Mouse (Mus musculus) kidney, adult 11 months (tissue): ENCODE measurements around the gene Atg4c.

Source experiments
- DNase-seq: peaks from one replicate; pipeline ENCODE4 v3.0.0; 2022

Atg4c gene

DNA sequence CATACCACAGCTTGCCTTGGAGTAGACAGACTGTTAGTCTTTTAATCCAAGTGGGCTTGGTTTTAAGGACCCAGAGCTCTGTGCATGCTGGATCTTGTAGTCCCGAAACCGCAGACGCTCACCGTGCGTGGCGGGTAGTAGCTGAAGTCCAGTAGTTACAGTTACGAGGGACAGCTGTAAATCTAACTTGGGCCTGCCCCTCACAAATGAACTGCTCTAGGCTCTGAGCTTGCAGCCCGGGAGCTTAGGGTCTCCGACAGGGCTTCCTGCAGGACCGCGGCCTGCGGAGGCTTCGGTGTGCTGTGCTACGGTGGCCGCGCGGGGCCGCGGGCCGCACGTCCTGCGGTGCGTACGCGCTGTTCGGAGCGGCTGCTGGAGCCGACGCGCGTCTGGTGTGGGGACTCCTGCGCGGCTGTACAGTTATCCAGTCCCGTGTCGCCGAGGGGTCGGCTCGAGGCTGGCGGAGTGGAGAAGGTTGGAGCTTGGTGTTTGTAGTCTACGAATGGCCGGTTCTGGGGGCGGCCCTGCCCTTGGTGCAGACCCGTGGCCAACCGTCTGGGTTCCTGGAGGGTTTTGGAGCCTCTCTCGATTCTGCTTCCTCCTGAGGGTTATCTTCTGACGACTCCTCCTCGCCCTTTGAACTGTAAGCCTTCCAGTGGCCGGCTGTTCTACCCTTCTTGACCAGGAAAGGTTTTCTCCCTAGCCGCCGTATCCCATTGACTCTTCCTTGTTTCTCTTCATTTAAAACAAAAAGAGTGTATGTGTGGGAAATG lies at the start of gene Atg4c:
Atg4c (plus strand) TSS at position 125 of the 773 bp plus-strand sequence.
- peak; percentile 79 for DNase-seq

DNA sequence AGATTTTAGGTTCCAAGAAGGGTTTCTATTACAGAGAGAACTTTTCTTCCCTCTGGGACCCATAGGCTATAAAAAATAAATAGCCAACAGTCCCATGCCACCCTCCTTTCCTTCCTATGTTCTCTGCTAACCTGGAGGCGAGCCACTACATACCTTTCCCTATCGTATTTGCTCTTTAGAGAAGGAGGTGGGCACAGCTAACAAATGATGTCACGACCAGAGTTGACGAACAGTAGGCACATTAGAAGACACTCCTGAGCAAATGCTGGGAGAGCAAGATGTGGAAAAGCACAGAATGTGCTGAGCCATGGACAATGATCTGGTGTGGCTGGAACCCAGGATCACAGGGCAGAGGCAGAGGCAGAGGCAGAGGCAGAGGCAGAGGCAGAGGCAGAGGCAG lies 42.3 kb upstream of the Atg4c start:
- DNase-seq = no peak

DNA sequence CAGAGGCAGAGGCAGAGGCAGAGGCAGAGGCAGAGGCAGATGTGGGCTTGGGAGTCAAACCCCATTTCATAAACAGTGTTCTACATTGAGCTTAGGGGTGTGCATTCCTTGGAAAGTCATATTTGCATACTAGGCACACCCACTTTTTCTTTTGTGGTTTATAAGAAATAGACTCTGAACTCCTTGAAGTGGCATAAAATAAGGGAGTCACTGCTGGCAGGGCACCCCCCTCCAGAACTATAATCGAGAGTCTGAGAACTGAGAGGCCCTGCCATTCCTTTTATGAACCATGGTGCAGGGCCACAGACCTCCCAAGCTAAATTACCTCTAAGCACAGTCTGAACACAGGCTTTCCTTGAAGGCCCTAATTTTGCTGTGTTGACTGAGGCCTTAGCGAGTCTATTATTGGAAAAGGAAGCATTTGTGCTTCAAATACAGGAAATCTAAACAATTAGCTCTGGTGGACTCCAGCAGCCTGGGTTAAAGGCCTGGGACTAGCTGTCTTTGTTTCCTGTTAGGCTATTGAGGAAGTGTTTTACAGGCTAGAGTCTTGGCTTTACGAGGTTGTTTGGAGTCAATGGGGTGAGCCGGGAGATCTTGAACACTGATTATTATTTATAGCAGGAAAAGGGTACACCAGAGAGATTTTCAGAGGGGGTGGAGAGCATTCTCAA lies 41.7 kb upstream of the Atg4c start:
- peak; percentile 30 for DNase-seq

DNA sequence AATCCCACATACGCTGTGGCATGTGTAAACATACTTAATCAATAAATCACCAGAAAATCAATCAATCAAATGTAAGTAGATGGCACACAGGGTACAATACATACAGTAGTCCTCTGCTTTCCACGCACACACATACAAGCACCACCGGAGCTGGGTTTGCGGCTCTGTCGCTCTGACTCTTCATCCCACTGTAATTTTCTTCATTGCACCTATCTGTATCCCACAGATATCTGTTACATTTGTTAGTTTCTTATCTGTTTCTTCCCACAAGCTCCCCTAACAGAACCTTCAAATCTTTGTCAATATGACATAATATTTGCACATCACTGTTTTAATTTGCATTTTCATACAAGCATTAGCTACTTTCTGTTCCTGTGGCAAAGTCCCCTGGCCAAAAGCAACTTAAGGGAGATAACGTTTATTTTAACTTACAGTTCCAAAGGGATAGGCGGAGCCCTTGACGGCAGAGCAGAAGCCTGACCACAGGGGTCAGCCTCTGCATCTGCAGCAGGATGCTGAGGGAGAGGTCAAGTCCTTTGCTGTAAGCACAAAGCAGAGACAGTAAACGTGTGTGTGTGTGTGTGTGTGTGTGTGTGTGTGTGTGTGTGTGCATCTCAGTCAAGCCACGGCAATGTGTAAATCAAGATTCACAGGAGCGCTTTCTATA lies 37.0 kb upstream of the Atg4c start:
- no peak for DNase-seq

DNA sequence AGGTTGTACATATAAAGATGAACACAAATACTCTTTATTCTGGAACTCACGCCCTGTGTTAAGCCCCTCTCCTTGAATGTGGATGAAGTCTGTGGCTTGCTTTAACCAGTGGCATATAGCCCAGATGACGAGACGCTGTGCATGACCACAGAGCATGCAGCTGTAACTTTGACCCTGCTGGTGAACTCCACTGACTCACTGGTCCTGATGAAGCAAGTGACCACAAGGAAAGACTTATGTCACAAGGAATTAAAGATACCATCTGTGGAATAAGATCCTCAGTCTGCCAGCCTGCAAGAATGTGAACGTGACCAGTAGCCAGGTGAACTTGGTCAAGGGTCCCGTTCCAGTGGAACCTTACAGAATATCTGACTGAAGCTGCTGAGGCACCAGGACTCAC lies 35.2 kb upstream of the Atg4c start:
- DNase-seq = no peak

DNA sequence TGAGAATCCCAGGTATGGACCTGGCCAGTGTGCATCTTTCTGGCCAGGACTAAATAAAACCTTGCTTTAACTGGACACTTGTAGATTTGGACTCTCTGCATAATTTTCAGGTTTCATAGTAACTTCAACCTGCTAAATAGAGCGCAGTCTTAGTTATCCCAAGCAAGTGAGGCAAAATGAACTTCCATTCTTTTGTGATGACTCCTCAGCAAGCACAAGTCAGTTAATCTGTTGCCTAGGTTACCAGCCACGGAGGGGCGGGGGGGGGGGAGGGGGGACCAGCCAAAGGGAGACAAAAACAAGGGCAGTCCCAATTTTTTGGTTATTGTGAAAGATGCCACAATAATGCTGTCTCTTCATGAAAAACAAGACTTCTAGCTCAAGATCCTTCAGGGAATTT lies 33.3 kb upstream of the Atg4c start:
- DNase-seq = no peak

DNA sequence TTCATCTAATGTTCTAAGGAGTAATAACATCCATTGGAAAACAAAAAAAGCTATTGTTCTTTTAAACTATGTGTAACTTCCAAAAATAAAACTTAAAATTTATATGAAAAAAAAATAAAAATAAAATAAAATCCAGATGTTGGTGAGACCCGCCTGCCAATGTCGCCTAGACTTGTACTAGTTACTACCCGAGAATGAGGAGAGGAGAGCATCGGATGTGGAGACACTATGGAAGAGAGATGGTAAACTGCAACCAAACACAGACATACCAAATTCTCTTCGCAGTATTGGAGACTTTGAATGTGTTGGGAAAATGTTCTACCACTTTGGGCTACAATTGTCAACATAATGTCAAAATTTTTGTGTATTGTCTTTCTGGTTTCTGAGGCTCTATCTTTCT lies 32.8 kb upstream of the Atg4c start:
- DNase-seq = no peak

DNA sequence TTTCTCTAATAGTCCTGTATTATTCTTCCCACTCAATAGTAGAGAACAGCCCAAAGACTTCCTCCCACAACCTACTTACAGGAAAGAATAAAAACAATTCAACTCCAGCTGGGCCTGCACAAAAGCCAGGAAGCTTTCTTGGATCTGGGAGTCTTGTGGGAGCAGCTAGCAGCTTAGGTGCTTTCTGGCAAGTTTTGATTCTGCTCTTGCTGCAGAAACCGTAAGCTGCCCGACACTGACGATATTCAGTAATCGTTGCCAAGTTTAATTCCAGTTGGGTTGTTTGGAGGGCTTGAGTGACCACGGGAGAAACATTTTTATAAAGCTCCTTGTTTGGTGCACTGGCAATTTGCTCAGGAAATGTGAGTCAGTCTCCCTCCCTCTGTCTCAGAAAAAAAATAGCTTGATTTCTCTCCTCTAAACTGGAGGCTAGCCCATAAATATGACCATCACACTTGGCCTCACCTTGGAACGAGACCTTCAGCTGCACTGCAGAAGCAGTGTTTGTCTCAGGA lies 32.2 kb upstream of the Atg4c start:
- DNase-seq = no peak

DNA sequence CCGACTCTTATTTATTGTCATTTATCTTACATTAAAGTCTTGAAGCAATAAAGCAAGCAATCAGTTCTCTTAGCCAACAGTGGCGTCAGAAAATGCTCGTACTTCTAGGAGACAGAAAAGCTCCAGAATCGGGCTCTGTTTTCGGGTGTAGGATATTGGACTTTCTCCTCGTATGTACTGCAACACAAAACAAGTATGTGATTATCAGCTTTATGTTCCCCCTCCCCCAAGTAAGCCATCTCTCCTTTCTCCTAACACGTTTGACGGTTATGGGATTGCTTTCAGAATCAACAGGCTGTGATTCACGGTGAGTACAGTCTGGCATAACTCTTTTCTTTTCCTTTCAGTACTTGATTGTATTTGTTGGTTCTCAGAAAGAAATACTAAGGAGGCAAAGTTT lies 30.7 kb upstream of the Atg4c start:
- no peak for DNase-seq

DNA sequence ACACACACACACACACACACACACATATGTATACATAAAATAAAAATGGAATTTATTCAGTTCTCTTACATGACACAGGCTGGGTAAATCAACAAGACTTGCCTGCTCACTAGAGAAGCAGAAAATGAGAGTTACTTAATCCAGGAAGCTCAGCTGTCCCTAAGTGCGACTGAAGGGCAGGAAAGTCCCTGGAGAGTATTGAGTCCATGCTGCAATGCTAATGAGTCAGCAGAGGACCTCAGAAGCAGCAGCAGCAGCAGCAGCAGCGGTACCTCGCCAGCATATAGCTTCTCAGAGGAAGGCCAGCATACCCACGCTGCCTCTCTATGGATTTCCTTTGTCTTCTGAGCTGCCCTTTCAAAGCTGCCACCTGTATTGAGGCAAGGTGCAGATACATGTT lies 30.2 kb upstream of the Atg4c start:
- no peak for DNase-seq

DNA sequence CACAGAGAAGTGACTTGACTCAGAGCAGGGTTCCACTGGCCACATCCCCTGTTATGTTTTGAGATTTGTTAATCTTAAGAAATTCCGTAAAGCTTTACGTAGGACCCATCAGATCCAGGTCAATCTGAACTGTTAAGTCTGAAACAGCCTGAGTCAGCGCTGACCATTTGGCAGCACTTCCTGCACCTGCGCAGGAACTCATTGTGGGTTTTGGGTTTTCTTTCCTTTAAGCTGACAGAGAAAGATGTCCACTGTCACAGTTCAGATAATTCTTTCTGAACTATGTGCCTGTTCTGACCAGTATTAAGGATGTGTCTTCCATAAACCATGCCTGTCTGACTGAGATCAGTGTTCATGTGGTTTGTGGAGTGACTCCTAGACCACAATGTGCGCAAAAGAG lies 24.9 kb upstream of the Atg4c start:
- no peak for DNase-seq

DNA sequence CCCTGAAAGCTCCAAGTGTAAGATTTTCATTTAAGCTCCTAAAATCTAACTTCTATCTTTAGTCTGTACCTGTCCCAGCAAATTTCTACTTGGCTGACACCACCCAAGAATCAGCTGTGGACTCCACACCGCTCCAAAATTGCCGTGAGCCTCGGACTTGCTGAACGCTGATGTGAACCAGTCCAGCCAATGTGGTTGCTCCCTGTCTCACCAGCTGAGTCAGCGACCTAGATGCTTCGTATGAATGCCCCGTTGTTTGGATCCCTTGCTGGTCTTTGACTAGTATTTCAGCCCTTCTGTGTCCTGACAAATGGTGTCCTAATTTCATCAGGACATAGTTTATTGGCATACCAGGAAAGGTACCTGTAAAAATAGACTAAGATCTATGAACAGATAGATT lies 19.5 kb upstream of the Atg4c start:
- DNase-seq = no peak

DNA sequence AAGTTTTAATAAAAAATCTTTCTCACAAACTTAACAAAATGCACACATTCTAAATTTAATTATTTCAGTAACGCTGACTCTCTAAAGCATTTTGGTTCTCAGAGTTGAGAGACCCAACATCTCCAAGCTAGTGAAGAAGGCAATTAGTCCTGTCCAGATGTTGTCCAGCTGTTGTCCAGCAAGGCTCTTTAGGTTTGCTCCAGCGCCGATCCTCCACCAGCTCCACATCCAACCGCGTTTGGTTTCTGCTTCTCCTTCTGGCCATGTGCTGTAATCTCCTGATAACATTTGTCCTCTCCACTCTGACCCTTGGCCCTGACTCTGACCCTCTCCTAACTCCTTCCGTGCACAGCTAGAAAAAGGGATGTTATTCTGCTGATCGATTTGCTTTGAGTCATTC lies 16.9 kb upstream of the Atg4c start:
- DNase-seq = no peak

DNA sequence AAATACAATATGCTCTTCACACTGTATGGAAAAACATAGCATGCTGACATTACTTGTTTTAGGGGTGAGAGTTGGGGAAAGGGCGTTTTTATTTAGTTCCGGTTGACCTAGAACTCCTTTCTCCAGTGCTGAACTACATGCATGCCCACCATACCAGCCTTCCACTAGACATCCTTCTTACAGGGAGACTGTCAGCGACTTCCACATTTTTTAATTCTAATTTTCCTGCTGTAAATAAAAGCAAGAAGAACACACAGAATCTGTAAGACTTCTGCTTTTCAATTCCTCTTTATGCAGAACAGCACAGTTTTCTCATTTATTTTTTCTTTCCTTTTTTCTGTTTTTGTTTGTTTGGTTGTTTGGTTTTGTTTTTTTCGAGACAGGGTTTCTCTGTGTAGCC lies 16.5 kb upstream of the Atg4c start:
- DNase-seq = no peak

DNA sequence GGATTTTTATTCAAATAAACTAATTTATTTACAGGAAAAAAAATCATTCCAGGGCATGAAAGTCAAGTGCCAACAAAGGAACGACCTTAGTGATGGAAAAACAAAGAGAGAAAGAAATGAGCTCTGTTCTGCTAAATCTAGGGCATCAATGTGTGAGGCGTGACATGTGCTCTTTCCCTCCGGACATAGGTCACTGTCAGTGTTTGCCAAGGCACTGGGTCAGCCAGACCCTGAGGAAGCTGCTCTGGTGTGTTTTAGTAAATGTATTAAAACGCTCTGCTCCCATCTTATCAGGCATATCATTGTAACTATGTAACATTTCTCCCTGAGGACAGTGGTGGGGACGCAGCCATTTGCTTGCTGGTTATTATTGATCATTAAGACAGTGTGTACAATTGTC lies 14.9 kb upstream of the Atg4c start:
- DNase-seq = no peak

DNA sequence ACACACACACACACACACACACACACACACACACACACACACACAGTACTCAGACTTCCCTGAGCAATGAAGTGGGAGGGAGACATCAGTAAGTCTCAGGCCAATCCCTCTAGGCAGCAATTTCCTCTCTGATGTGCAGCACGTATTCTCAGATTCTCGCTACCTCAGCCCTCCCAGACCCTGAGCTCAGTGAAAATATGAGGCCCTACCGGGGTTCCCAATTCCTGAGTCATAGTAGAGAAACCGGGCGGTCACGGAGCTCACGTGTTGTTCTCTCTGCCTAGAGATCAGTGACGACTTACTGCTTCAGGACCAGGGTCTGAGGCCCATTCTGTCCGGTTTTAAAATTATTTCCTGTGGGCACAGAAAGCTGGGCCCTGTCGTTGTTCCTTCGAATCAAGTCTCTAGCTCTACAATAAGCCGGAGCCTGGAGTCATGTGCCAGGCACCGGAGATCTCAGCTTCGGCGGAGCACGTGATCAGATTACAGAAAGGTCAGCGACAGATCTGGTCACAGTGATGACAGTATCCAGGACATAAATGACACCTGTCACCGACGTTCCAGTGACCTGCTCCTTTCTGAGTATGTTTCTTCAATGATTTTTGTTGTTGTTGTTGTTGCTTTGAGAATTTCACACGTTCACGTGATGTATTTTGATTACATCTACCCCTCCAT lies 14.2 kb upstream of the Atg4c start:
- DNase-seq = no peak

DNA sequence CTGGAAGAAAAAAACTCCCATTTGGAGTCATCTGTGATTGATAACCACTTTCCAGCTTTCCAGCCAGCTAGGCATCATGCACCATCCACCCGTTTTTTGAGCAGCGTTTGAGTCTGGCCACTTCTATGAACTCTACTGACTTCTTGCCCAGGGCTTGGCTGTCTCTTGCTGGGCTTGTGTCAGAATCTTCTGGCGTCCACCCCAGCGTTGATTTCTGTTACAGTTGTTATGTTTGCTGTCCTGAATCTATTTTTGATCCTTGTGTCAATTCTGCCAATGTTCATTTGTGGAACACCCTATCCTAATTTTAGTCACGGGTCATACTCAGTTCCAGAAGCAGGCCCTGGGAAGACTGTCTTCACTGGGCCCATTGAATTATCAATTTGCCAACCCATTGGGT lies 12.8 kb upstream of the Atg4c start:
- no peak for DNase-seq

DNA sequence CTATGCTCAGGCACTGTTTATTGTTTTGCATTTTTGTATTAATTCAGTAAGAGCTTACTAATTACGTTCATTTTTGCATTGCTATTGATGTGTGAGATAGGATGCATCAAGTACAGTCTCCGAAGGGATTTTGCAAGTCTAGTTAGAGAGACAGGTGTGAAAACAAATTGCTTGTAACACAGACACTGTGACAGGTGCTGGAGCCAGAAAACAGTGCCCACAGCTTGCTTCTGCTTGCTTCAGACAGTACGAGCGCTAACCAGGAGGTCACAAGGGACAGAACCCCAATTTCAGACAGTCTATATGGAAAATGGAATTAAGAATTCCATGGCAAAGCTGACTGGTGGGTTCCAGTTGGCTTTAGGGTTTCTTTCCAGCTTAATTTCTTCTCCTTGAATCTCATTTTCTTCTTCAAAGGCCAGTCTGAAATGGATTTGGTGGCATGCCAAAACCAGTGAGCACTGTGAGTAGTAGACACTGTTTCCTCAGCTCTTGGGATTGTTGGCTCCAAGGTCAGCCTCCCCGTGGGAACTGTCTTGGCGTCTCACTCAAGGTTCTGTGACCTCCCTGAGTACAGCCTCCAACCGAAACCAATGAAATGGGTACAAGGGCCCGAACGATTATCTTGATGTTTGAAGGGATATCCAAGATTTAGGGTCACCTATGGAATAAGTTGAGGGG lies 11.9 kb upstream of the Atg4c start:
- no peak for DNase-seq

DNA sequence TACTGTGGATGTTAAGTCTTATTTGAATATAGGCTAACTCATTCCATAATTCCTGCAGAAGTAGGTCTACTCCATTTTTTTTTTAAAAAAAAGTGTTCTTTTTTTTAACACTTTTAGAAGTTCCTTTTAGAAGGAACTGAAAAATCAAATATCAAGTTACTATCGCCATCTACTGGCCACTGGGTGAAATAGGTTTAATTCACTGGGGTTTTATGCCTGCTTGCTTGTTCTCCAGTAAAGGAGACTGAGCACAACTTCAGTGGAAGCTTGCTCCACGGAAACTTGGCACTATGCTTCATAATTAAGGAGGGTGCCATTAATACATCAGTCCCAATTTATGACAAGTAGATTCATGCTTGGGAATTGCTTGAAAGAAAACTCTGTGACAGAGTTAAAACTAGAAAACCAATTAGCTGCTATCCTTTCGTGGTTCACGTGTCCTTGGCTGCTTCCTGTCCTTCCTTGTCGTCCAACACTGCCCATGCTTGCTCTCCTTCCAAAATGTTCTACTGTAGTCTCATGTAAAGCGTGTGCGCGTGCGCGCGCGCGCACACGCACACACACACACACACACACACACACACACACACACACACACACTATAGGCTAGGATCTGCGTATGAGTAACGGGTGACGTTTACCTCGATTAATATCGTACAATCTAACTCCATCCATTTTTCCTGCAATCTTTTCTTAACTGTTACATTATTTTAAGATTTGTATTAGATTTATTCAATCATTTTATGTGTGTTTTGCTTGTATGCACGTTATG lies 10.9 kb upstream of the Atg4c start:
- DNase-seq = no peak

DNA sequence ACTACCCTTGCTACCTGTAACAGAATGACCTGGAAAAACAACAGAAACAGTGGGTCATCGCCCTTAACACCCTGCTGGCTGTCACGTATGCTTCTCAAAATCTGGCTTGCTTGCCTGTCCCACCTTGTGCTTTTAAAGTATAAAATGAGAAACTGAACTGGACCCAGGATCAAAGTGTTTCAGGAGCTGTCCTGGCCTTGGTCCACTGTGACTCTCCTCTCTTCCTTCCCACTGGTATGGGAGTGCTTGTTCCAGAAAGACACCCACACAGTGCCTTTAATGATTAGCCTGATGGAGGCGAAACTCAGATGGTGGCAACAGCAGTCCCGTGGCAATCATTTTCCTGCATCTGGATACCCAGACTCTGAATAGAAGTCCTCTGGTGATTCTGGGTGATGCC lies 9.1 kb upstream of the Atg4c start:
- DNase-seq = no peak

DNA sequence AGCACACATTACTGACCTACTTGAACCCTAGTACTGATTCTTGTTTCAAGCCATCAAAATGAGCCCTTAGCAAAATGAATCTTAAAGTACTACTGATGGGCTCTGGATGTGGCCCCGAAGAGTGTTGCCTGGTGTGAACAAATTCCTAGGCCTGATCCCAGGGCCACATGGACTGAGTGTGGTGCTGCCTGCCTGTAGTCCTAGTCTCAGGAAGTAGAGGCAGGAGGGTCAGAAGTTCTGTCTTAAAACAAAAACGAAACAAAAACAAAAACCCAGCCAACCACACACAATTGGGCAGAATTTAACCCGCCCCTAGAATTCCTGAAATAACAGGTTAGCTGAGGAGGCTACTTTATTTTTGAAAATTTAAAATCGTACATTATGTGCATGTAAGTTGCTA lies 8.4 kb upstream of the Atg4c start:
- DNase-seq = no peak
